Mouse (Mus musculus): Measurements from ENCODE around the gene Eno1.

Eno1 gene

GRCm38 (mm10) chr4:150236521-150237481 lies at the start of gene Eno1:
Eno1 (plus strand) TSS chr4:150236721.
- DNase-seq: peak; percentile 97 to 99

- DNase-seq: no peak
Measured at GRCm38 (mm10) chr4:150188236-150188635, 48.3 kb upstream of the Eno1 start.

GRCm38 (mm10) chr4:150192199-150192598 lies 44.3 kb upstream of the Eno1 start:
- no peak for DNase-seq

DNA sequence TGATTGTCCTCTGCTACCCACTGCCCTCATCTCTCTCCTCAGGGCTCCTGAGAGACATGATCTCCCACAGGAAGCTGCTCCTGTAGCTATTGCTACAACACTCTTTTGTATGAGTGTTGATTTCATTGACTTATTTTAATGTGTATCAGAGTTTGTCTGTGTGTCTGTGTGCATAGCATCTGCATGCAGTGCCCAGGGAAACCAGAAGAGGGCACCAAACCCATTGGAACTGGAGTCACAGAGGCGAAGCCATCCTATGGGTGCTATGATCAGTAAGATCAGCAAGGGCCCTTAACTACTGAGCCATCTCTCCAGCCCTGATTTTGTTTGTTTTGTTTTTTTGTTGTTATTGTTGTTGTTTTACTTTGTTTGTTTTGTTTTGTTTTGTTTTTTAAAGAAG lies 42.6 kb upstream of the Eno1 start:
- peak; percentile 37 to 80 for DNase-seq

GRCm38 (mm10) chr4:150198268-150198667 lies 38.3 kb upstream of the Eno1 start:
- DNase-seq: no peak

DNA sequence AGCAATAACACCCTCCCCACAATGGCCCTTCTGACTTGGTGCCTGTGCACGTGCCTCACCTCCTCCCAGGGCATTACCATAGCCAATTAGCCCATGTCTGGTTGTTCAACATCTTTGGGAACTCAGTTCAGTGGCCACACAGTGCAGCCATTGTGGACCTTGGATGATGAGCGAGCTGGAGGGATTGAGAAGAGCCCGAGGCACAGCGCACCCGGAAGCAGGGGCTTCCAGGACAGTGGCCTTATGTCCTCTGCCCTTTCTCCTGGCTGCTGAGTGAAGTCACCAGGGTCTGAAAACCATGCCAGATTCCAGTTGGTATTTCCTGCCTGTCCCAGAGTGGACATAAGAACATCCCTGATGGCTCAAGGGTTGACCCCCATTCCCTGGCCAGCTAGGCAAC lies 35.3 kb upstream of the Eno1 start, which contains the start of gene Car6:
TSS of gene Car6 (minus strand) at position 101 of the 400 bp plus-strand sequence.
- DNase-seq: no peak

GRCm38 (mm10) chr4:150202702-150203101 lies 33.8 kb upstream of the Eno1 start:
- no peak for DNase-seq

- DNase-seq: no peak
Measured at GRCm38 (mm10) chr4:150204877-150205276, 31.6 kb upstream of the Eno1 start.

DNA sequence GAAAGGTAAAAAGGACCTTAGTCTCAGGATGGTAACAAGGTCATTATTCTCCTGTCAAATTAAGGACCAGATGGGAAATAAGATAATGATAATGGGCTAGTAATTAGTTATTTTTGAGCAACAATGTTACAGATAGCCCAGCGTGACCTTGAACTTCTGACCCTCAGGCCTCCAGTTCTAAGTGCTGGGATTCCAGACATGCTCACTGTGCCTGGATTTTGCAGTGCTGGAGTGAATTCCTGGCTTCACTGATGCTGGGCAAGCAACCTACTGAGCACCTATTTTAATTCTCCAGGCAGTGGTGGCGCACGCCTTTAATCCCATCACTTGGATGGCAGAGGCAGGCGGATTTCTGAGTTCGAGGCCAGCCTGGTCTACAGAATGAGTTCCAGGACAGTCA lies 26.8 kb upstream of the Eno1 start:
- DNase-seq: no peak

GRCm38 (mm10) chr4:150210306-150210705 lies 26.2 kb upstream of the Eno1 start:
- no peak for DNase-seq

DNA sequence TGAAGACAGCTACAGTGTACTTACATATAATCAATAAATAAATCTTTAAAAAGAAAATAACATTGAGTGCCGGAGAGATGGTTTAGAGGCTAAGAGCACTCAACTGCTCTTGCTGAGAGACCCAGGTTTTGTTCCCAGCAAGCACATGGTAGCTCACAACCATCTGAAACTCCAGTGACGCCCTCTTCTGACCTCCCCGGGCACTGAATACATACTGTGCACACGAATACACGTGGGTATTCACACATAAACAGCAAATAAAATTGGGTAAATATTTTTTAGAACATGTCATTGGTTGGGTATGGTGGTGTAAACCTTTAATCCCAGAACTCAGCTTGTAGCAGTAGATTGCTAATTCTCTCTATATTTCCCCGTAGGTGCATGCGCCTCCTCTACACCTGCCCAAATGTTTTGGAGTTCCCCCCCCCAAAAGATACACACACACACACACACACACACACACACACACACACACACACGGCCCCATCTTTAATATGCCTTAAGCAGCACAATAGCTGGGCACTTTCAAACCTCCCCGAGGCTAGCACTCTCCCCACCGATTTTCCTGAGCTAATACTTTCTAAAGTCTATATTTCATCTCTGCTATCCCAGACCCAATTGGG lies 24.5 kb upstream of the Eno1 start:
- DNase-seq: no peak

- peak; percentile 51 to 63 for DNase-seq
Measured at GRCm38 (mm10) chr4:150212553-150212971, 24.0 kb upstream of the Eno1 start.

DNA sequence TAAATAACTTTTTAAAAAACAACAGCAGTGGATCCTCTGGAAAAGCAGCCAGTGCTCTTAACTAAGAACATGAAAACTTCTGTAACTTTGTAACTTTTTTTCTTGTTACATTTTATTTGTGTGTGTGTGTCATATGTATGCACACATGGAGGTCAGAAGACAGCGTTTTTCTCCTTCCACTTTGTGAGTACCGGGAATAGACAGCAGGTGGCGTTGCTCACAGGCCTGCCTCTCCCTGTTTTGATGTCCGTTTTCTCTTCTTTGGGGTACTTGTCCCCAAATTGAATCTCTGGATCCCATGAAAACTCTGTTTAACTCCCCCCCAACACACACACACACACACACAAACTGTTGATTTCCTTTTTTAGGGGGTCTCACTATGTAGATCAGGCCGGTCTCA lies 22.6 kb upstream of the Eno1 start:
- DNase-seq: peak in 1 of 2 experiments; percentile 38

DNA sequence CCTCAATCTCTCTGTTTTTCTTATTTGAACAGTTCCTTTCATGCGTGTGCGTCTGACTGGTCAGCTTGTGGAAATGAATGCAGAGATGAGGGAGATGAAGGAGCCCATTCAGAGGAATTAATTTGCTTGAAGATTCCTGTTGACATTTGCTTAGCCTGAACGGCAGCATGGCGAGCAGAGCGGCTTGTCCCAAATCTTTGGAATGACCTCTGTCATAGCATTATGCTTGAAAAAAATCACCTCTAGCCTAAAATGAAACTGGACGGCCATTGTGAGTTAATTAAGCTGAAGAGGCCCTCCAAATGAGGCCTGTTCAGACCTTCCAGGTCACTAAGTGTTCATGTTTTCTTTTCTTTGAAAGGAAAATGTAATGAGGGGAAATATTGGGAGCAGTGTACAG lies 20.1 kb upstream of the Eno1 start:
- no peak for DNase-seq

DNA sequence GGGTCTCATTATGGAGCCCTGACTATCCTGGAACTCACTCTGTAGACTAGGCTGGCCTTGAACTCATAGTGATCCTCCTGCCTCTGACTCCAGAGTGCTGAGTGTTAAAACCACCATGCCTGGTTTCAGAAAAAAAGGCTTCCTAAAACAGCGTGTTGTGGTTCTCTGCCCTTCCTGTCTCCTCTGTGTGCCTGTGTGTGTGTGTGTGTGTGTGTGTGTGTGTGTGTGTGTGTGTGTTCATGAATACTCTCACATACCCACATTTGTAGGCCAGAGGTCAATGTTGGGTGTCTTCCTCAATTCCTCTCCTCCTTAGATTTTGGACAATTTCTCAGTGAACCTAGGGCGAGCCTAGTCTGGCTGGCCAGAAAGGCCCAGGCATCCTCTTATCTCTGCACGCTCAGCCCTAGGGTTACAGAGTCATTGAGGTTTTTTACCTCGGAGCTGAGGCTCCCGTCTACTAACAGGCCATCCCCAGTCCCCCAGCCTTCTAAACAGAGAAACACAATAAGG lies 19.4 kb upstream of the Eno1 start:
- DNase-seq: no peak

GRCm38 (mm10) chr4:150217935-150218334 lies 18.6 kb upstream of the Eno1 start:
- no peak for DNase-seq

DNA sequence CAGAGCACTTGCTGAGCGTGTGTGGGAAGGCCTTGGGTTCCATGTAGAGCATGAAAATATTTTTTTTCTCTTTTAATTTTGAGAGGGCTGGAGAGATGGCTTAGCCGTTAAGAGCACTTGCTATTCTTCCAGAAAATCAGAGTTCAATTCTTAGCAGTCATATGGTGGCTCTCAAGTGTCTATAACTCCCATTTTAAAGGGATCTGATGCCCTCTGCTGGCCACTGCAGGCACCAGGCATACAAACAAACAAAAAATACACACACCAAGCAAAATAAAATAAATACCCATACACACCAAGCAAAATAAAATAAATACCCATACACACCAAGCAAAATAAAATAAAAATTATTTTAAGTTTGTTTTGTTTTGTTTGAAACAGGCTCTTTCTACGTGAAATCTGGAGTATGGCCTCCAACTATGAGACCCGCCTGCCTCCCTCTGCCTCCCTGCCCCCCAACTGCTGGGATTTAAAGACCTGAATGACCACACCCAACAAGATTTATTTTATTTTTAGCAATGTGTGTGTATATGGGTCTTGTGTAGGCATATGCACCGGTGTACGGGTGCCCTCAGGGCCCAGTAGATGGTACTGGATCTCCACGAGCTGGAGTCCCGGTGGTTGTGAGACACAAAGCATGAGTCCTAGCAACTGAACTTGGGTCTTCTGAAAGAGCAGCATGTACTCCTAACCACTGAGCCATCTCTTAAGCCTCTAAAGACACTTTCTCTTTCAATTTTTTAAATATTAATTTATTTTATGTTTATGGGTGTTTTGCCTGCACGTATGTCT lies 16.8 kb upstream of the Eno1 start:
- peak; percentile 62 to 85 for DNase-seq

DNA sequence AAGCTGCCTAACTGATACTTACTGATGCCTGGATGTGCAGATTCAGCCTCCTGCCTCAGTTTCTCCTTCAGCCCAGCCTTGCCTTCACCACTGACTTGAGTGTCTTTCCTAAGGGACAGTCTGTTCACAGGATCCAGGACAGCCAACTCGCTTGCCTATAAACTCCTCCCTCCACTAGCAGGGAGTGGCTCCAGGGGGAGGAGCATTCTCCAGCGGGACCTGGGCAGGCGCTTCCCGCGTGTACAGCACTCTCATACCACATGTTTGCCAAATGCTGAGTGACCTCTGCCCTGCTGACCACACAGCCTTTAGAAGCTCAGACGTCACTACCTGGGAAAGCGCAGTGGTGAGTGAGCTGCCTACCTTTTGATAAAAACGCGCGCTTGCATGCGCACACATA lies 15.9 kb upstream of the Eno1 start:
- DNase-seq: peak; percentile 90

GRCm38 (mm10) chr4:150221017-150221640 lies 15.4 kb upstream of the Eno1 start:
- DNase-seq: peak; percentile 74 to 87

GRCm38 (mm10) chr4:150223830-150224229 lies 12.7 kb upstream of the Eno1 start:
- no peak for DNase-seq

DNA sequence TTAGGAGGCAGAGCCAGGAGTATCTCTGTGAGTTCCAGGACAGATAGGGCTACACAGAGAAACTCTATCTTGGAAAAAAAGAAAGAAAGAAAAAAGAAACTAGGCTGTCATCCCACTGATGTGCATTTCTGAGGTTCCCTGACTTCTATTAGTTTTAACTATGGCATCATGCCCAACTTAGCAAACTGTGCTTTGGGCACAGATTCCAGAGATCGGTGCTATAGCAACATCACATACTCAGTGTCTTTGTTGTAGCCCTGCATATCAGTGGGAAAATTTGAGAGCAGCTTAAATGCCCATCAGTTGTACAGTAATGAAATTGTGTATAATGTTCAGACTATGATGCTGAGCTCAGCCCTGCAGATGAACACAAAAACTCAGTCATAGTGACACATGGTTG lies 10.8 kb upstream of the Eno1 start:
- DNase-seq: no peak
